Mouse (Mus musculus) lung, adult 2 months (tissue): ENCODE data around the gene Slc4a4. TPM values are rescaled to one million over a fixed set of nuclear protein-coding genes. Genes with fewer than 3 reads are reported as not detected.

Experiments
- DNase-seq: peaks from one replicate; pipeline ENCODE4 v3.0.0; 2022
- H3K4me1 ChIP-seq: fragments of 200-500 bp; 2 replicates; pipeline ENCODE4 v1.6.1; 2011; ENCODE audit warnings: low read length; ENCODE audit not compliant: control insufficient read depth, insufficient read depth
- H3K4me3 ChIP-seq: fragments of 200-500 bp; replicated peaks from 2 replicates; pipeline ENCODE3; 2011; ENCODE audit warnings: low read depth, mild to moderate bottlenecking, control low read depth, low read length; ENCODE audit errors: extremely low read depth
- CTCF ChIP-seq: fragments of 200-500 bp; IDR thresholded peaks from 2 replicates; pipeline ENCODE4 v1.5.1; 2011; ENCODE audit warnings: mild to moderate bottlenecking, low read length, control low read depth; ENCODE audit not compliant: insufficient read depth
- POLR2A ChIP-seq: fragments of 200-500 bp; IDR thresholded peaks from 2 replicates; pipeline ENCODE4 v1.6.1; 2011; ENCODE audit warnings: low read depth, mild to moderate bottlenecking, control low read depth, low read length, borderline replicate concordance; ENCODE audit errors: extremely low read depth
- WGBS: fragments of 180-500 bp; shearing (Covaris S2); methylation state at CpG from one replicate; pipeline ENCODE4 v1.1.7; 2018; 5-methylcytosine and 5-hydroxymethylcytosine counted together
- polyA plus RNA-seq: library from polyadenylated mRNA; depleted of rRNA; stranded (reverse); fragments of >200 nt; gene quantifications from 2 replicates; pipeline ENCODE4 v1.2.3, GENCODE M21; 2012

The Slc4a4 gene
- polyA plus RNA-seq, 1 experiment: 4.8 TPM

- no peak for DNase-seq
- TF ChIP-seq POLR2A: no peak
- TF ChIP-seq CTCF: no peak
- 78% methylated on average over 2 of the region's 2 CpGs for WGBS
- H3K4me3 ChIP-seq: no peak overlapping the region
- no peaks in the 10 kb centered on the region for H3K4me1 ChIP-seq
These were observed 253.5 kb downstream of the Slc4a4 start for GRCm38 (mm10) chr5:89140070-89140469.

GRCm38 (mm10) chr5:89141761-89142160 lies 255.1 kb downstream of the Slc4a4 start:
- TF ChIP-seq CTCF: no peak
- TF ChIP-seq POLR2A: no peak
- 80% methylated on average over 2 of the region's 2 CpGs for WGBS
- Histone ChIP-seq H3K4me3 (no peak overlapping the region), H3K4me1 (no peaks in the 10 kb centered on the region)
- no peak for DNase-seq

- no peak for TF ChIP-seq CTCF
- TF ChIP-seq POLR2A: no peak
- WGBS: 87% methylated on average over 2 of the region's 2 CpGs
These were observed 259.7 kb downstream of the Slc4a4 start for GRCm38 (mm10) chr5:89146276-89146675.

DNA sequence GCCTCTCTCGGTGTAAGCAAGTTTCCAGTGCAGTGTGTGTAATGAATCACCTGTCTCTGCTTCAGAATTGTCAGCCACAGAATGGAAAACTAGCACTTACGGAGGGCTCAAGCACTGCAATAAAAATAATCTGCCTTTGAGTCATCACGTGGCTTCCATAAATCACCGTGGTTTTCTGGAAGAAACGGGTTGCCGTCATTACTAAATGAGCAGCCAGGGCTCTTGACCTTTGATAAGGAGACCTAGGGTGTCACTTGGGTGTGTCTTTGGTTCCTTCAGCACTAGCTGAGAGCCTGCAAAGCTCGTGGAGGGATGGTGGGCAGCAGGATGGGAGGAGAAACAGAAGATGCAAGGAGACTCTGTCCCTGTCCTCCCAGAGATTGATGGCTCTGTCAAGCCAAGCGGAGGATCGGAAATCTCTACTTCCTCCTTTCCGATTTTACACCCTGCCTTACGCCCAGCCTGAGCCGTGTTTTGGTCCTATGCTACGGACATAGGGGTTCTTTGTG lies 260.7 kb downstream of the Slc4a4 start:
- Histone ChIP-seq H3K4me1 (peaks cover 3% of the 10 kb centered on the region; the same call in 1 of the 2 replicates), H3K4me3 (no peak overlapping the region)
- TF ChIP-seq POLR2A (no peak), CTCF (no peak)
- 28% methylated on average over 13 of the region's 13 CpGs for WGBS
- no peak for DNase-seq

More at GRCm38 (mm10) chr5:89146276-89146675, 259.7 kb downstream of the Slc4a4 start:
- peaks cover 3% of the 10 kb centered on the region; the same call in 1 of the 2 replicates for H3K4me1 ChIP-seq
- no peak overlapping the region for H3K4me3 ChIP-seq
- no peak for DNase-seq

- 30% methylated on average over 2 of the region's 2 CpGs for WGBS
- no peak for DNase-seq
These were observed 262.9 kb downstream of the Slc4a4 start for GRCm38 (mm10) chr5:89149436-89150040.

DNA sequence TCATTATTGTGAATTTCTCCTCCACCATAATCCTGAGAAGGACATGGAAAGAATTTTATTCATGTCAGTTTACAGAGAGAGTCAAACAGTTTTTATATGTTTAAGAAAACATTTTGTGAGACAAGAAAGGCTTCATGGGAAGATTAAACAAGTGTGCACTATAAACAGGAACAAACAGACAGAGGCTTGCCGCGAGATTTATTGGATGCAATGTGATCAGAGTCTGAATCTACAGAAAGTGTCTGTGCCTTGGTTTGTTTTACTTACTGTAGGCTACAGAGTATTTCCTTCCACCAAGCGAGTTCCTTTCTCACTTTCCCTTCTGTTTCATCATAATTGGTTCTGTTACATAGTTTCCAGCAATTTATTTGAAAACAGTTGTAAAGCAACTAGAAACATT lies 264.5 kb downstream of the Slc4a4 start:
- DNase-seq: no peak
- no peak for TF ChIP-seq CTCF
- no peak for TF ChIP-seq POLR2A
- Histone ChIP-seq H3K4me3 (no peak overlapping the region), H3K4me1 (peaks cover 3% of the 10 kb centered on the region; the same call in 1 of the 2 replicates)
- WGBS: 42% methylated on average over 3 of the region's 3 CpGs

More at GRCm38 (mm10) chr5:89149436-89150040, 262.9 kb downstream of the Slc4a4 start:
- TF ChIP-seq CTCF: no peak
- TF ChIP-seq POLR2A: no peak
- peaks cover 3% of the 10 kb centered on the region; the same call in 1 of the 2 replicates for H3K4me1 ChIP-seq
- H3K4me3 ChIP-seq: no peak overlapping the region

- WGBS: 88% methylated on average over 2 of the region's 2 CpGs
- no peak for DNase-seq
- Histone ChIP-seq H3K4me3 (no peak overlapping the region), H3K4me1 (no peaks in the 10 kb centered on the region)
- TF ChIP-seq CTCF: no peak
- TF ChIP-seq POLR2A: no peak
These were observed 284.6 kb downstream of the Slc4a4 start for GRCm38 (mm10) chr5:89171025-89171718.

- TF ChIP-seq POLR2A (no peak), CTCF (no peak)
- Histone ChIP-seq H3K4me3 (no peak overlapping the region), H3K4me1 (no peaks in the 10 kb centered on the region)
- DNase-seq: no peak
- WGBS: 78% methylated on average over 3 of the region's 3 CpGs
These were observed 303.4 kb downstream of the Slc4a4 start for GRCm38 (mm10) chr5:89190063-89190462.

DNA sequence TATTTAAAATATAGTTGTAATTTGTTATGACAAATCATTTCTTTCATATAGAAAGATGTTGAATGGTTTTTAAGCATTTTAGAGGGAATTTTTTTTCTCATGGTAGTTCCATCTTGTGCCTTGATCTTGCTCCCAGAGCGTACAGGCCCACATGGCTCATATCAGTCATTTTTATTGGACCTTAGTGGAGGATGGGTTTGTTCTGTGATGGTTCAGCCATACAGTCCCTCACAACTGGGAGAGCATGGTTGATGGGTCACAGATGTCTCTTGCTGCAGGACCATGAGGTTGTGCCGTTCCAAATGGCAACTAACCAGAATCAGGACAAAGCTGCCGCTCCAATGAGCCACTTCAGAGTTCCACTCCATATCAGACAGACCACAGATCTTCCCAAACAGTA lies 308.0 kb downstream of the Slc4a4 start:
- DNase-seq: no peak
- no peak for TF ChIP-seq POLR2A
- no peak for TF ChIP-seq CTCF
- WGBS: 93% methylated on average over 3 of the region's 3 CpGs
- H3K4me1 ChIP-seq: no peaks in the 10 kb centered on the region
- H3K4me3 ChIP-seq: no peak overlapping the region
